Comparison of ENCODE assay signal across 28 mouse cellular contexts in genomic region chr6:141522541-141522940, GRCm38 (mm10). TPM values are rescaled to one million over a fixed set of nuclear protein-coding genes. Genes with fewer than 3 reads are reported as not detected.
"Had no signal": no experiment of that assay in that cellular context is flagged by ENCODE, and none has a peak within 500 bp of the region (broad histone marks: within the 10 kb centered on the region; RNA-seq: fewer than 3 reads in every experiment).

No protein-coding gene starts in this region.

- H3K27me3 ChIP-seq: heart, embryonic 13.5 days; heart, embryonic 15.5 days; hindbrain, embryonic 12.5 days; intestine, embryonic 15.5 days; limb, embryonic 12.5 days; liver, embryonic 13.5 days had no signal

- H3K4me2 ChIP-seq: heart, embryonic 11.5 days; heart, embryonic 13.5 days; heart, embryonic 15.5 days; hindbrain, embryonic 12.5 days; hindbrain, embryonic 14.5 days; intestine, embryonic 15.5 days; limb, embryonic 12.5 days; liver, embryonic 13.5 days had no signal

- H3K4me3 ChIP-seq: heart, adult 2 months; heart, embryonic 13.5 days; heart, embryonic 15.5 days; hindbrain, embryonic 10.5 days; hindbrain, embryonic 12.5 days; intestine, embryonic 15.5 days; left cerebral cortex, adult 2 months; limb, embryonic 10.5 days; limb, embryonic 12.5 days; liver, embryonic 13.5 days had no signal

- ATAC-seq: forebrain, postnatal 0 days; hindbrain, embryonic 16.5 days; inflammation-experienced regulatory T-cells, adult 6 months; intestine, embryonic 15.5 days; intestine, postnatal 0 days had no signal

- DNase-seq: forebrain, postnatal 0 days; gastrocnemius, postnatal 14 days; gastrocnemius, postnatal 36 days; heart, adult 2 months; heart, postnatal 14 days; heart, postnatal 4 days; kidney, adult 18-20 months; kidney, adult 8-10 months; kidney, postnatal 10 days; kidney, postnatal 25 days; kidney, postnatal 4 days; liver, embryonic 13.5 days had no signal

- H3K9me3 ChIP-seq: heart, embryonic 13.5 days; heart, embryonic 15.5 days; hindbrain, embryonic 10.5 days; hindbrain, embryonic 12.5 days; intestine, embryonic 15.5 days; limb, embryonic 10.5 days; limb, embryonic 12.5 days; liver, embryonic 13.5 days had no signal

- H3K27ac ChIP-seq: heart, adult 2 months; heart, embryonic 13.5 days; heart, embryonic 15.5 days; hindbrain, embryonic 10.5 days; hindbrain, embryonic 12.5 days; hindbrain, embryonic 14.5 days; intestine, embryonic 15.5 days; limb, embryonic 10.5 days; limb, embryonic 12.5 days; liver, embryonic 13.5 days had no signal

- H3K9ac ChIP-seq: forebrain, postnatal 0 days; heart, embryonic 13.5 days; heart, embryonic 15.5 days; hindbrain, embryonic 12.5 days; hindbrain, embryonic 14.5 days; intestine, embryonic 15.5 days; limb, embryonic 12.5 days; liver, embryonic 13.5 days had no signal

- H3K36me3 ChIP-seq: heart, embryonic 13.5 days; heart, embryonic 15.5 days; hindbrain, embryonic 10.5 days; hindbrain, embryonic 12.5 days; intestine, embryonic 15.5 days; limb, embryonic 10.5 days; limb, embryonic 12.5 days; liver, embryonic 13.5 days had no signal

- H3K4me1 ChIP-seq: heart, embryonic 13.5 days; heart, embryonic 15.5 days; hindbrain, embryonic 10.5 days; hindbrain, embryonic 12.5 days; intestine, embryonic 15.5 days; limb, embryonic 10.5 days; liver, embryonic 13.5 days had no signal

RNA-seq across cellular contexts. Expression of gene Slco1c1, which starts 1.6 kb away (rescaled TPM):
- total RNA-seq: gastrocnemius, adult 18-20 months; gastrocnemius, adult 8-10 months; gastrocnemius, postnatal 36 days had no signal
- polyA plus RNA-seq: inflammation-experienced regulatory T-cells, adult 6 months; kidney, embryonic 16.5 days; limb, embryonic 10.5 days; liver, embryonic 13.5 days had no signal
